Mouse (Mus musculus) liver, adult 2 months (tissue): ENCODE data around the gene Lclat1.

Experiments
- CTCF ChIP-seq: fragments of 200-500 bp; IDR thresholded peaks from 2 replicates; pipeline ENCODE4 v1.5.1; 2011; ENCODE audit warnings: low read depth, low read length, control low read depth
- POLR2A ChIP-seq: fragments of 200-500 bp; IDR thresholded peaks from 2 replicates; pipeline ENCODE4 v1.6.1; 2011; ENCODE audit warnings: low read length, control low read depth; ENCODE audit not compliant: insufficient read depth; ENCODE audit errors: extremely low read depth

DNA sequence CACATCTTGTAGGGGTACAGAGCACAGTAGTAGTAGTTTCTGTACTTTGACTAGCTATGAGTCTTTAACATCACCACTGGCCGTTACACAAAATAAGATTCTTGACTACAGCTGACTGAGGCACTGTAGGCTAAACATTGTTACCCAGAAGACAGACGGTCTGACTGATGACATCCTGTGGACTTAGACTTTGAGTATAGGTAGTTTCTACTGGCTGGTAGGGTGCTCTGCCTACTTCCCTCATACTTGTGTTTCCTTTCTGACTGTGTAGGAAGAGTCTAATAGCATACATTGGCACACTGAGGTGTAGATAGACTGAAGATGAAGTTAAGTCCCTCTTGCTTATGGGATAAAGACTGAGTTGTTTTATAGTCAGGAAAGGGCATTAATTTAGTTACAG, 37.6 kb downstream of the Lclat1 start:
- no peak for TF ChIP-seq POLR2A
- no peak for TF ChIP-seq CTCF
